Mouse (Mus musculus) stomach, embryonic 16.5 days (tissue): ENCODE measurements at regions not wholly inside any gene's neighbourhood (a gene's known extent, or its start where the extent isn't known, plus 50 kb on each side); places are given as distances from the start of the nearest gene placed in this dataset.

Experiments
- ATAC-seq: fragments of 200-750 bp; cut with Nextera tagmentation; 2 replicates; pipeline ENCODE4 v1.8.0; 2017; ENCODE audit warnings: moderate number of reproducible peaks, moderate TSS enrichment; ENCODE audit not compliant: insufficient read depth, low FRiP score
- H3K27ac ChIP-seq: fragments of 300-500 bp; sonication (generic); 2 replicates; pipeline ENCODE4 v1.5.1; 2014; ENCODE audit warnings: low read length
- H3K27me3 ChIP-seq: fragments of 300-500 bp; sonication (generic); 2 replicates; pipeline ENCODE4 v1.6.1; 2014; ENCODE audit warnings: low read length, control low read depth, mixed read lengths; ENCODE audit not compliant: control insufficient read depth, insufficient read depth
- H3K36me3 ChIP-seq: fragments of 300-500 bp; sonication (generic); 2 replicates; pipeline ENCODE4 v1.6.1; 2014; ENCODE audit warnings: low read length; ENCODE audit not compliant: control insufficient read depth, insufficient read depth
- H3K4me1 ChIP-seq: fragments of 300-500 bp; sonication (generic); 2 replicates; pipeline ENCODE4 v1.6.1; 2014; ENCODE audit warnings: low read length, control low read depth, mixed read lengths; ENCODE audit not compliant: control insufficient read depth, insufficient read depth
- H3K4me2 ChIP-seq: fragments of 300-500 bp; sonication (generic); 2 replicates; pipeline ENCODE4 v1.6.1; 2014; ENCODE audit warnings: low read depth, low read length, mixed read lengths
- H3K4me3 ChIP-seq: fragments of 300-500 bp; sonication (generic); replicated peaks from 2 replicates; pipeline ENCODE4 v1.5.1; 2014; ENCODE audit warnings: mild to moderate bottlenecking, low read length
- H3K9ac ChIP-seq: fragments of 300-500 bp; sonication (generic); 2 replicates; pipeline ENCODE4 v1.6.1; 2014; ENCODE audit warnings: low read length
- H3K9me3 ChIP-seq: fragments of 300-500 bp; sonication (generic); replicated peaks from 2 replicates; pipeline ENCODE4 v1.6.1; 2016; ENCODE audit warnings: low read length, control low read depth; ENCODE audit not compliant: control insufficient read depth
- WGBS: fragments of 180-500 bp; shearing (Covaris S2); extraction: QIAGEN DNeasy Blood & Tissue Kit; methylation state at CpG from one replicate; pipeline ENCODE4 v1.1.7; 2014; 5-methylcytosine and 5-hydroxymethylcytosine counted together

DNA sequence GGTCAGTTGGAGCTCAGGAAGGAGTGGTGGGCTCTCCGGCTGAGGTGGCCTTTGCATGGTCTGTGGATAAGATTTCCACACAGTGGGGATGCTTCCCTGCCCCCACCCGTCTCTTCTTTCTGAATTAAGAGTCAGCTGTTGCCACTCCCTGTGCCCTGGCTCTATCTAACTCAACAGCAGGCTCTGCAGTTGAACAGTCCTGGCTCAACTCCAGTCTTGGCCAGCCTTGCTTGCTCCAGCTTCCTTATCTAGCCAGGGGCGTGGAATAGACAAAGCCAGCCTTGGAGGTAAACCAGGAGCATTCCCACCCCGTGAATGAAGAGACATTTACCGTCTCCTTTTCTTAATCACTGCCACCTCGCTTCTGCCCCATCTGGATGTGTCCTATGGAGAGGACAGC is 89.7 kb downstream of the Mn1 start:
- Histone ChIP-seq H3K36me3 (no peaks in the 10 kb centered on the region), H3K9ac (peak overlapping the region; percentile 49), H3K4me3 (no peak overlapping the region), H3K9me3 (no peaks in the 10 kb centered on the region), H3K4me2 (peak overlapping the region; percentile 13; the same call in 1 of the 2 replicates), H3K4me1 (peaks cover 20% of the 10 kb centered on the region), H3K27me3 (no peaks in the 10 kb centered on the region; the same call in 1 of the 2 replicates), H3K27ac (peak overlapping the region; percentile 54; the same call in 1 of the 2 replicates)
- WGBS = 29% methylated on average over 6 of the region's 6 CpGs
- ATAC-seq = peak; percentile 79; the same call in 1 of the 2 replicates

DNA sequence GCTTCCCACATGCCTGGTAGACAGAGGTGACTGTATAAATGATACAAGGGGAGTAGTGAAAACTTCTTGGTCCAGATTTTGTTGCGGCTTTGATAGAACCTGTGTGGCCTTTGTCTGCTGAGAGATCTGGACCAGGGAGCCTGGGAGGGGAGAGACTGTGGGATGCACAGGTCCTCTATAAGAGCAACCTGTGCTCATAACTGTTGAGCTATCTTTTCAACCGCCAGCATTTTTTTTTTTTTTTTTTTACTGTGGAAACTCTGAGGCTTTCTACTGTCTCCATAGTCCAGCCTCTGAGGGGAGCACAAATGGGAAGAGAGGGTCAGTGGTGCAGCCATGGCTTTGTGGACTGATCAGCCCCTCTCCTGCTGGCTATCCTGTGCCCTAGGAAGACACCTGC is 90.2 kb downstream of the Mn1 start:
- Histone ChIP-seq H3K27me3 (no peaks in the 10 kb centered on the region; the same call in 1 of the 2 replicates), H3K27ac (no peak overlapping the region), H3K4me2 (no peak overlapping the region), H3K9ac (no peak overlapping the region), H3K4me1 (peaks cover 23% of the 10 kb centered on the region), H3K36me3 (no peaks in the 10 kb centered on the region), H3K9me3 (no peaks in the 10 kb centered on the region), H3K4me3 (no peak overlapping the region)
- ATAC-seq = no peak
- 81% methylated on average over 2 of the region's 2 CpGs for WGBS

DNA sequence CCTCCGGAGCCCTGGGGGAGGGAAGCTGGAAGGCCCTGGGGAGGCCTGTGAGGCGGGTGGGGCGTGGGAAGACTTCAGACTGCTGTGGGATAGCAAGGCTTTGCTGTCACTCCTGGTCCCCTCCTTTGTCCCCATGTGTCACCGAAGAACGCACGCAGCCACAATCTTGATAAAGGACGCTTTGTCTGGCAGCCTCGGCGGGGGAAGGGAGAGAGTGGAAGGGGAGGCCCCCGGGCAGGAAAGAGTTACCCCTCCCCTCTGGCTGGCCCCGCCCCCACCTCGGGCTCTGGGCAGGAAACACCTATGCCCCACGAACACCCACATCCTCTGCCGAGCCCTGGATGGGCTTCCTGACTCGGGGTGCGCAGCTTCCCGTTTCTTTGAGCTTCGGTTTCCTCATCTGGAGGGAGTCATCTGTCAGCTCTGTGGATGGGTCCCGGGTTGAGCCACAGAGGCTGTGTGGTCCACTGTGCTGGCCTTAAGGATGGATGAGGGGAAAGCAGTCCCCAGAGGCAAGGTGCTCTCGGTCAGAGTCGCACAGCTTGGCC is 91.9 kb downstream of the Mn1 start:
- H3K9ac ChIP-seq = peak overlapping the region; percentile 63
- no peaks in the 10 kb centered on the region; the same call in 1 of the 2 replicates for H3K27me3 ChIP-seq
- H3K9me3 ChIP-seq = no peaks in the 10 kb centered on the region
- H3K4me3 ChIP-seq = peak overlapping the region; percentile 22
- peak overlapping the region; percentile 48; the same call in 1 of the 2 replicates for H3K27ac ChIP-seq
- peak; percentile 48; the same call in 1 of the 2 replicates for ATAC-seq
- H3K4me2 ChIP-seq = peak overlapping the region; percentile 53
- H3K36me3 ChIP-seq = no peaks in the 10 kb centered on the region
- 7% methylated on average over 19 of the region's 21 CpGs for WGBS
- peaks cover 25% of the 10 kb centered on the region for H3K4me1 ChIP-seq

DNA sequence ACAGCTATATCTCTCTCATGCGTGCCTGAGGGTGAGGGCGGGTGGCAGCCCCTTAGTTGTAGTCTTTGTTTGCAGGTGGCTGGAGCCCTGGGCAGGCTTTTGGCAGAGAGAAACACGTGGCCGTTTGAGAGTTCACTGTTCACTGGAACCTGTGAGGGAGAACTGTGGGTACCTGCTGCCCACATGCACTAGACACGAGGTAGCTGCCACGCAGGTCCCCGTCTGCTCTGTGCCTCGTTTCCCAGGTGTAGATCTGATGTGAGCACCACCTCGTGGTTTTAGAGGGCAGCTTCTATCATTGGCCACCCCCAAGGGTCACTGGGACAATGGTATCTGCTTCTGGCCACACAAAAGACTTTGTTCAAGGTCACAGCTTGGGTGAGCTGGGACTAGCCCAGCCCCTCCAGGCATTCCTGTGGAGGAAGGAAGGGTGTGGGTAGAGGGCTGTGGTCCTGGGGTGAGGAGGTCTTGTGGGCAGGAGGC is 92.5 kb downstream of the Mn1 start:
- H3K4me2 ChIP-seq = peak overlapping the region; percentile 53
- peak overlapping the region; percentile 22 for H3K4me3 ChIP-seq
- 15% methylated on average over 9 of the region's 9 CpGs for WGBS
- H3K27ac ChIP-seq = peak overlapping the region; percentile 17; the same call in 1 of the 2 replicates
- H3K4me1 ChIP-seq = peaks cover 25% of the 10 kb centered on the region
- H3K27me3 ChIP-seq = no peaks in the 10 kb centered on the region; the same call in 1 of the 2 replicates
- ATAC-seq = peak; percentile 9; the same call in 1 of the 2 replicates
- H3K36me3 ChIP-seq = no peaks in the 10 kb centered on the region
- H3K9ac ChIP-seq = peak overlapping the region; percentile 63
- no peaks in the 10 kb centered on the region for H3K9me3 ChIP-seq

DNA sequence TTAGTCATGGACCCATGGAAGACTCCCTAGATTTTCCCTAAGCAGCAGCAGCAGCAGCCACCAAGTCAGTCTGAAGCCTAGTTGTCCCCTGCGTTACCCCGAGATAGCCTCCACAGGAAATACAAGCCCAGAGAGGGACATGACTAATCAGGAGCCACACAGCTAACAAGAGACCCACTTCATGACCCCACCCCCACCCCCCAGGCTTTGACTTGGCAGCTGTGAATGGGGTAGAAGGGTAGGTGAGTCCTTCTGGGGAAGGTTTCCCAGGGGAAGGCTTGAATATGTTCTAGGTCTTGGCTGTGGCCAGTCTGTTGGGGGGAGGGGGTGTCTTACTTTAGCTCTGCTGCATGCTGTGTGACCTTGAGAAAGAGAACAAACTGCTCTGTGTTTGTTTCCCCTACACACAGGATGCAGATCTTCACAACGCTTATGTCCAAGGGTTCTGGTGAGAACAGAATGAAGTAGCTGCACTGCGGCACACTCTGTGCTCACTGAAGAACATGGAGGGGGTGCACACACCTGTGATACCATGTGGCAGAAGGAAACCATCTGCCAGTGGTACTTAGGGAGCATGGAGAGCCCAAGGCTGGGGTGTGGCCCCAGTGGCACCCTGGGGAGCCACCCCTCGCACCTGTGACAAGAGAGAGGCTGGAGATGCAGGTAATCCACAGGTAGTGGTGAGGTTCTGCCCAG is 93.2 kb downstream of the Mn1 start:
- no peak overlapping the region for H3K4me2 ChIP-seq
- H3K36me3 ChIP-seq = no peaks in the 10 kb centered on the region
- no peak overlapping the region for H3K4me3 ChIP-seq
- no peak for ATAC-seq
- no peaks in the 10 kb centered on the region for H3K9me3 ChIP-seq
- no peaks in the 10 kb centered on the region; the same call in 1 of the 2 replicates for H3K27me3 ChIP-seq
- H3K27ac ChIP-seq = no peak overlapping the region
- peaks cover 25% of the 10 kb centered on the region for H3K4me1 ChIP-seq
- WGBS = 67% methylated on average over 5 of the region's 5 CpGs
- no peak overlapping the region; the same call in 1 of the 2 replicates for H3K9ac ChIP-seq

DNA sequence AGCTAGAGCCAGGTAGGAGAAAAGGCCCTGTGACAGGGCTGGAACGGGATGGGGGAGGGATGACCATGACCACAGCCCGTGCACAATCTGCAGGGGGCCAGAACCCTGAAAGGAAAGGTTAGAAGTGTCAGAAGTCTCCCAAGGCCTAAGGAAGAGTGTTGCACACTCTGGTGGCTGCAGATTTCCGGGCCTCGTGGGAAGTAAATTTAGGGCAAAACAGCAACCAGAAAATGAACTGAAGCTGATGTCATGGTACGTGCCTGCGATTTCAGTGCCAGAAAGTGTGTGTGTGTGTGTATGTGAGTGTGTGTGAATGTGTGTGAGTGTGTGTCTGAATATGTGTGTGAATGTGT is 93.7 kb downstream of the Mn1 start:
- ATAC-seq = no peak
- H3K9me3 ChIP-seq = no peaks in the 10 kb centered on the region
- no peaks in the 10 kb centered on the region; the same call in 1 of the 2 replicates for H3K27me3 ChIP-seq
- 59% methylated on average over 6 of the region's 6 CpGs for WGBS
- H3K9ac ChIP-seq = no peak overlapping the region; the same call in 1 of the 2 replicates
- no peaks in the 10 kb centered on the region for H3K36me3 ChIP-seq
- no peak overlapping the region for H3K4me3 ChIP-seq
- H3K4me1 ChIP-seq = peaks cover 25% of the 10 kb centered on the region
- no peak overlapping the region for H3K4me2 ChIP-seq
- H3K27ac ChIP-seq = no peak overlapping the region

DNA sequence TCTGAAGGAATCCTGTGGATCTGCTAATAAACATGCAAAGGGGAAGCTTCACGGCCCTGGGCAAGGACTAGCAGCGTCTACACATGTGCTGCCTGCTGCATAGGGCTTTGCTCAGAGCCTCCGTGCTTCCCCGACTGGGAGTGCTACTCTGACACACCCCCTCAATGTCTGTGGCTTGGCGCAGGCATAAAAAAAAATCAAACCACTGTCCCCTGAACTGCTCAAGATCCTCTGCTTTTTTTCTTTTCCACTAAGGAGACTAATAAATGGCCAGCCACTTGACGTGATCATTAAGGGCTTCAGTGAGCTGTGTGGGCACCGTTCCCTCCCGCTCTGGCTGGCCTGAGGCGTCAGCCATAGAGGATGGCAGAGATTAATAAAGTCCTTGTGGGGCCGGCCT is 94.8 kb downstream of the Mn1 start:
- H3K27ac ChIP-seq = no peak overlapping the region
- no peak overlapping the region for H3K4me2 ChIP-seq
- 24% methylated on average over 10 of the region's 10 CpGs for WGBS
- H3K9ac ChIP-seq = no peak overlapping the region; the same call in 1 of the 2 replicates
- no peak overlapping the region for H3K4me3 ChIP-seq
- no peaks in the 10 kb centered on the region for H3K36me3 ChIP-seq
- ATAC-seq = no peak
- H3K9me3 ChIP-seq = no peaks in the 10 kb centered on the region
- H3K27me3 ChIP-seq = no peaks in the 10 kb centered on the region; the same call in 1 of the 2 replicates
- H3K4me1 ChIP-seq = peaks cover 15% of the 10 kb centered on the region

DNA sequence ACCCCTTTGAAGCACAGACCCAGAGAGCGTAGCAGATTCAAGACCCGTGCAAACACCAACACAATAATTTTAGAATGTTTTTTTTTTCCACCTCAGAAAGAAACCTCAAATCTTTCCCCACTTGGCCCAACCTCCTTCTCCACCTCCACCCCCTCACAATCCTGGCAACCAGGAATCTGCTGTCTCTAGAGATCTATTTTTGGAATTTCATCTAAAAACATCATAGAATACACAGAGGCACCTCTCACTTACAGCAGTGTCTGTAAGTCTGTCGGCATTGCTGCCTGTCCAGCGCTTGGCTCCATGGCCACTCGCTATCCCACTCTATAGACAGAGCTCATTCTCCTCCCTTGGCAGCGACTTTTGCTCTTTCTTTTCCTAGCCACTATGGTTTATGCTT is 96.8 kb downstream of the Mn1 start:
- H3K27ac ChIP-seq = no peak overlapping the region
- no peaks in the 10 kb centered on the region for H3K9me3 ChIP-seq
- H3K4me2 ChIP-seq = no peak overlapping the region
- H3K9ac ChIP-seq = no peak overlapping the region
- H3K36me3 ChIP-seq = no peaks in the 10 kb centered on the region
- no peak overlapping the region for H3K4me3 ChIP-seq
- WGBS = 70% methylated on average over 6 of the region's 6 CpGs
- H3K4me1 ChIP-seq = peaks cover 9% of the 10 kb centered on the region
- no peaks in the 10 kb centered on the region; the same call in 1 of the 2 replicates for H3K27me3 ChIP-seq
- ATAC-seq = no peak

DNA sequence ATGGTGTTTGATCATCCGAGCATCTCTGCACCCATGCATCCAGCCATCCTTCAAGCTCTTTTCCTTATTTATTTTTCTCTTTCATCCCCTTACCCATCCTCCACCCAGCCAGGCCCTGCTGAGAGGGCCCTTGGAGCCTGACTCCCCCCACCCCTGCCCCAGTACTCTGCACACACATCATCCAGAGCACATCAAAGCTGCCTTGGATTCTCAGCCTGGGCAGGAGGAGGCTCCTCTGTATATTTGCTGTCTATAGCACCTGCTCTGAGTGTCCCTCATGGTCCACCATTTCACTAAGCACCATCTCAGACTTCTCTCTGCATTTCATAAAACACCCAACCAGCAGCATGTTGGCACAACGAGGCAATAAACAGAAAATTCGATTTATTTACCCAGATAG is 101.9 kb downstream of the Mn1 start:
- Histone ChIP-seq H3K9me3 (no peaks in the 10 kb centered on the region), H3K9ac (no peak overlapping the region), H3K4me1 (no peaks in the 10 kb centered on the region), H3K4me3 (no peak overlapping the region), H3K27me3 (no peaks in the 10 kb centered on the region), H3K4me2 (no peak overlapping the region), H3K36me3 (no peaks in the 10 kb centered on the region), H3K27ac (no peak overlapping the region)
- 52% methylated on average over 3 of the region's 3 CpGs for WGBS
- no peak for ATAC-seq
